Mouse (Mus musculus) heart, postnatal 0 days (tissue): ENCODE results near the gene Cltc. TPM values are rescaled to one million over a fixed set of nuclear protein-coding genes. Genes with fewer than 3 reads are reported as not detected.

ENCODE experiments used
- ATAC-seq: fragments of 200-750 bp; cut with Nextera tagmentation; 2 replicates; pipeline ENCODE4 v1.8.0; 2017; ENCODE audit warnings: low read depth, moderate number of reproducible peaks, moderate library complexity; ENCODE audit not compliant: insufficient read depth
- DNase-seq: peaks from one replicate; pipeline ENCODE4 v3.0.0-alpha.2; 2016; ENCODE audit warnings: low spot score
- H3K27ac ChIP-seq: fragments of 300-500 bp; sonication (generic); 2 replicates; pipeline ENCODE4 v1.5.1; 2014; ENCODE audit warnings: low read depth, mild to moderate bottlenecking
- H3K27me3 ChIP-seq: fragments of 300-500 bp; sonication (generic); 2 replicates; pipeline ENCODE4 v1.6.1; 2014; ENCODE audit warnings: low read length, mixed read lengths; ENCODE audit not compliant: control insufficient read depth, insufficient read depth
- H3K36me3 ChIP-seq: fragments of 300-500 bp; sonication (generic); replicated peaks from 2 replicates; pipeline ENCODE4 v1.6.1; 2014; ENCODE audit warnings: low read length, mixed read lengths; ENCODE audit not compliant: control insufficient read depth, insufficient read depth
- H3K4me1 ChIP-seq: fragments of 300-500 bp; sonication (generic); 2 replicates; pipeline ENCODE4 v1.6.1; 2014; ENCODE audit warnings: antibody characterized with exemption; ENCODE audit not compliant: control insufficient read depth, insufficient read depth
- H3K4me2 ChIP-seq: fragments of 300-500 bp; sonication (generic); 2 replicates; pipeline ENCODE4 v1.6.1; 2014; ENCODE audit warnings: low read depth, mild to moderate bottlenecking, low read length, moderate library complexity
- H3K4me3 ChIP-seq: fragments of 300-500 bp; sonication (generic); 2 replicates; pipeline ENCODE4 v1.5.1; 2014; ENCODE audit warnings: low read depth, low read length
- H3K9ac ChIP-seq: fragments of 300-500 bp; sonication (generic); replicated peaks from 2 replicates; pipeline ENCODE4 v1.6.1; 2014; ENCODE audit warnings: low read depth, low read length, mixed read lengths
- H3K9me3 ChIP-seq: fragments of 300-500 bp; sonication (generic); replicated peaks from 2 replicates; pipeline ENCODE4 v1.6.1; 2016; ENCODE audit warnings: low read length; ENCODE audit not compliant: control insufficient read depth
- CTCF ChIP-seq: IDR thresholded peaks from 2 replicates; pipeline ENCODE4 v1.5.1; 2016; ENCODE audit warnings: antibody characterized with exemption, control low read depth, low read depth
- EP300 ChIP-seq: IDR thresholded peaks from 2 replicates; pipeline ENCODE4 v1.6.1; 2016; ENCODE audit warnings: antibody characterized with exemption, low read depth
- WGBS: fragments of 180-500 bp; shearing (Covaris S2); extraction: QIAGEN DNeasy Blood & Tissue Kit; methylation state at CpG from one replicate; pipeline ENCODE4 v1.1.7; 2014; 5-methylcytosine and 5-hydroxymethylcytosine counted together
- polyA plus RNA-seq: library from polyadenylated mRNA; unstranded; fragments of >200 nt; fragmentation: Nextera tagmentation; extraction: Ambion mirVana; gene quantifications from 2 replicates; pipeline ENCODE4 v1.2.1, GENCODE M21; 2015
- total RNA-seq: library from RNA; depleted of rRNA; stranded (reverse); fragments of >200 nt; gene quantifications from 2 replicates; pipeline ENCODE4 v1.2.3, GENCODE M21; 2014; ENCODE audit warnings: low replicate concordance

Gene Cltc
- total and polyA plus RNA-seq, 2 experiments from 2014 or later: 77.6 to 185 TPM

DNA sequence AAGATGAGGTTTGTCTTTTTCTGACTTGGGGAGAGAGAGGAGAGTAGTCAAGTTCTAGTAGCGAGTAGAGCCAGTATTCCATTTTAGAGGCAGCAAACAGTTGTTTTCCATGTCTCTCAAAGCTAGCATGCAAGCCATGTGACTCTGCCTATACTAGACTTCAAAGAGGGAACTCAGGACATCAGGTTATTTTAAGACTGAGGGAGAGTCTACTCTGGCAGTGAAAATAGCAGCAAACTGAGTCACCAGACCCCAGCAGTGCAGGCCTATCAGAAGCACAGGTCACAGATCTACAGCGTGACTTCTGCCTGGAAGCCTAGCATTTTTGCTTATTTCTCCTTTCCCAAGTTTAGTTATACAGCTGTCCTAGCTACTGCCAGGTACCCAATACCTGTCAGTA is 25.9 kb downstream of the Cltc start:
- H3K36me3 ChIP-seq: peaks cover 62% of the 10 kb centered on the region
- H3K27ac ChIP-seq: peak overlapping the region; percentile 89
- 35% methylated on average over 2 of the region's 2 CpGs for WGBS
- DNase-seq (peak; percentile 88), ATAC-seq (peak; percentile 97)
- H3K9me3 ChIP-seq: no peaks in the 10 kb centered on the region
- H3K4me1 ChIP-seq: peaks cover 18% of the 10 kb centered on the region
- H3K4me2 ChIP-seq: peak overlapping the region; percentile 14; the same call in 1 of the 2 replicates
- no peak for TF ChIP-seq CTCF
- TF ChIP-seq EP300: peak; percentile 94
- no peak overlapping the region for H3K9ac ChIP-seq
- H3K4me3 ChIP-seq: no peak overlapping the region
- no peaks in the 10 kb centered on the region for H3K27me3 ChIP-seq

DNA sequence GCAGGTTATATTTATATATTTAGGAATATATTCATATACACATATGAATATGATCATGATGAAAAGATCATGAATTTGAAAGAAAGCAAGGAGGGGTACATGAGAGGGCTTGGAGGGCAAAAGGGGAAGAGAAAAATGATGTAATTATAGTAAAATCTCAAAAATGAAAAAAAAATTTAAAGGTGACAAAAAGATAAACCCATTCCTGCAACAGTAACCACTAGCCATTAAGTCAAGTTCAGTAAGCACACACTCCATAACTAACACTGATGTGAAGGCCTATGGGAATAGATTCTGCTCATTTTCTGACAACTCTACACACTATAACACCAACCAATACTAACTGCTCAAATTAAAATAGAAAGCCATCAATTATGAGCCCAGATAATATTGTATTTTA is 31.8 kb downstream of the Cltc start:
- Histone ChIP-seq H3K36me3 (peaks cover 70% of the 10 kb centered on the region), H3K9me3 (no peaks in the 10 kb centered on the region), H3K4me1 (peaks cover under 1% of the 10 kb centered on the region), H3K4me3 (no peak overlapping the region), H3K4me2 (no peak overlapping the region), H3K9ac (no peak overlapping the region), H3K27ac (no peak overlapping the region), H3K27me3 (no peaks in the 10 kb centered on the region)
- ATAC-seq (no peak), DNase-seq (no peak)
- no peak for TF ChIP-seq EP300
- TF ChIP-seq CTCF: no peak

DNA sequence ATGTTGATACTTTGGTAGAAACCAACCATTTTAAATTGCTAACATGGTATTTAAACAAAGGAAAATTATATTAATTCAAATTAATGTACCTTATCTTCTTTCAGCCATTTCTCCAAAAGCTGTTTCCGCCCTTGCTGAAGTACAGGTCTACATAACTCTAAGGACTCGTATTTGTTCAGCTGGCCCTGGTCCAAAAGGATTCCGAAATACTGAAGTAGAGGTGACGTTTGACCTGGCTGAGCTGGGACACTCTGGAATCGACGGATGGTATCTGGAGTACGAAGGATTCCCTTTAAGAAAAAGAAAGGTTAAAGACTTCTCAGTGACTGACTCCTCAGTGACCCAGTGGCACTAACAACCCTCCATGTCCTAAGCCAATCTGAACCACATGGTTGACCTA is 32.4 kb downstream of the Cltc start:
- H3K36me3 ChIP-seq: peaks cover 72% of the 10 kb centered on the region

DNA sequence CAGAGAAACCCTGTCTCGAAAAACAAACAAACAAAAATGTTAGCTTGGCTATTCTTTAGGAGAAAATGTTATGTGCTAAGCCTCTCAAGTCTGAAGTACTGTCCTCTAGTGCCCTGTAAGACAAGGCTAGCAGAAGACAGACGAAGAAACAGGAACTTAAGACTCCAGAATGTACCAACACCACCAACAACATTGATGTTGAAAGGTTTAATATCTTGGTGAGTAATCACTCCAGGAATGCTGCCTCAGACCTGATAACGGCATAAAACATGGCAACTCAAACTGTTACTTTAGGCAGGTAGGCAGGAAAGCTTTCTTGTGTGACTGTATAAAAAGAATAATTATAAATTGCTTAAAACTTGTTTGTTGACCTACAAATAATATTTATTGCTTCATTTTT is 33.4 kb downstream of the Cltc start:
- H3K4me1 ChIP-seq: no peaks in the 10 kb centered on the region
- DNase-seq (no peak), ATAC-seq (no peak)
- H3K9ac ChIP-seq: no peak overlapping the region
- TF ChIP-seq EP300: no peak
- TF ChIP-seq CTCF: no peak
- peaks cover 73% of the 10 kb centered on the region for H3K36me3 ChIP-seq
- H3K4me2 ChIP-seq: no peak overlapping the region
- H3K9me3 ChIP-seq: no peaks in the 10 kb centered on the region
- no peak overlapping the region for H3K4me3 ChIP-seq
- 84% methylated on average over 3 of the region's 3 CpGs for WGBS
- no peak overlapping the region for H3K27ac ChIP-seq
- no peaks in the 10 kb centered on the region for H3K27me3 ChIP-seq

More for the DNA sequence above, 32.4 kb downstream of the Cltc start:
- H3K27ac ChIP-seq: no peak overlapping the region
- no peaks in the 10 kb centered on the region for H3K27me3 ChIP-seq
- no peak overlapping the region for H3K4me3 ChIP-seq
- H3K4me2 ChIP-seq: no peak overlapping the region
- DNase-seq (no peak), ATAC-seq (no peak)
- TF ChIP-seq CTCF: no peak
- no peak for TF ChIP-seq EP300
- WGBS: 68% methylated on average over 7 of the region's 7 CpGs
- H3K9me3 ChIP-seq: no peaks in the 10 kb centered on the region
- no peak overlapping the region for H3K9ac ChIP-seq
- H3K4me1 ChIP-seq: no peaks in the 10 kb centered on the region

DNA sequence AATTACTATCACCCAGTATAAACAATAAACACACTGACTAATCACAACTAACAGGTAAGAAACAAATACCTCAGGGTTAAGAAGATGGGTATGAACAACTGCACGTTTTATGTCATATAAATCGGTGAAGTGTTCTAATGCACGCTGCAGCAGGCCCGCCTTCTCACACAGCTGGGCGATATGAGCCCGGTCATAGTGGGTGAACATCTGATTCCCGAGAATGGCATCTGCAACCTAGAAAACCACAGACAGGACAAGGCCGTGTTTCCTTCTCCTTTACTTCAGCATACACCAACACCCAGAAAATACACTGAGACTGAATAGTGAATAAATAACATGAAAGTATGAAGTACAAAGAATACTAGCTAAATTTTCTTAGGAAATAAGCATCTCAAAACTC is 38.0 kb downstream of the Cltc start:
- no peak overlapping the region for H3K9ac ChIP-seq
- no peak overlapping the region for H3K4me3 ChIP-seq
- no peak for DNase-seq
- no peaks in the 10 kb centered on the region for H3K4me1 ChIP-seq
- H3K4me2 ChIP-seq: no peak overlapping the region
- TF ChIP-seq CTCF: no peak
- TF ChIP-seq EP300: no peak
- H3K9me3 ChIP-seq: no peaks in the 10 kb centered on the region
- no peak for ATAC-seq
- whole genome bisulfite sequencing: 84% methylated on average over 8 of the region's 8 CpGs
- peaks cover 81% of the 10 kb centered on the region for H3K36me3 ChIP-seq
- H3K27me3 ChIP-seq: no peaks in the 10 kb centered on the region
- no peak overlapping the region for H3K27ac ChIP-seq

DNA sequence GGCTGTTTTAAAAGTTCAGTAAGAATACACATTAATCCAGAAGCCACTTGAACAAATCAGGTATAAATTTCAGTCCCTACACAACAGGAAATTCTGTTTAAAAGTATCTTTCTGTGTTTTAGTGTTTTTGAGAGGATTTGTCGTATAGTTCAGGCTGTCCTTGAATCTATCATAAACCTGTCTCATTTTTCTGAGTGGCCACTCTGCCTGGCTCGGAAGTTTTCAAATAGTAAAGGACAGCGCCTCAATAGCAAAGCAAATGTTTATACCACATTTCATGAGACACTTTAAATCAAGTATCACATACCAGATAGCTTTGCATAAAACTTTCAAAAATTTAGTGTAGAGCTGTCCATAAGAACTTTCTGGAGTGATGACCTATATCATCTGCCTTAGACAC is 39.0 kb downstream of the Cltc start:
- Histone ChIP-seq H3K27ac (no peak overlapping the region), H3K27me3 (no peaks in the 10 kb centered on the region), H3K9ac (no peak overlapping the region), H3K4me2 (no peak overlapping the region), H3K4me1 (no peaks in the 10 kb centered on the region), H3K36me3 (peaks cover 74% of the 10 kb centered on the region), H3K9me3 (no peaks in the 10 kb centered on the region), H3K4me3 (no peak overlapping the region)
- 93% methylated on average over 3 of the region's 3 CpGs for WGBS
- no peak for DNase-seq
- TF ChIP-seq CTCF (no peak), EP300 (no peak)
- ATAC-seq: no peak
